Mouse (Mus musculus) stomach, embryonic 15.5 days (tissue): ENCODE data around the gene Abcc1. TPM values are rescaled to one million over a fixed set of nuclear protein-coding genes. Genes with fewer than 3 reads are reported as not detected.
A peak's percentile ranks its signal among the peaks of the same experiment; 100 is the strongest.

Experiments used
- ATAC-seq: fragments of 200-750 bp; cut with Nextera tagmentation; 2 replicates; pipeline ENCODE4 v1.8.0; 2017; ENCODE audit warnings: low read depth, moderate number of reproducible peaks, moderate TSS enrichment; ENCODE audit not compliant: insufficient read depth, low FRiP score
- H3K27ac ChIP-seq: fragments of 300-500 bp; sonication (generic); 2 replicates; pipeline ENCODE4 v1.5.1; 2015; ENCODE audit warnings: mild to moderate bottlenecking, inconsistent platforms
- H3K27me3 ChIP-seq: fragments of 300-500 bp; sonication (generic); replicated peaks from 2 replicates; pipeline ENCODE4 v1.6.1; 2015; ENCODE audit warnings: inconsistent platforms
- H3K36me3 ChIP-seq: fragments of 300-500 bp; sonication (generic); 2 replicates; pipeline ENCODE4 v1.6.1; 2015; ENCODE audit warnings: inconsistent platforms
- H3K4me1 ChIP-seq: fragments of 300-500 bp; sonication (generic); 2 replicates; pipeline ENCODE4 v1.6.1; 2015; ENCODE audit warnings: inconsistent platforms
- H3K4me2 ChIP-seq: fragments of 300-500 bp; sonication (generic); 2 replicates; pipeline ENCODE4 v1.6.1; 2015; ENCODE audit warnings: mild to moderate bottlenecking, inconsistent platforms
- H3K4me3 ChIP-seq: fragments of 300-500 bp; sonication (generic); replicated peaks from 2 replicates; pipeline ENCODE4 v1.5.1; 2015; ENCODE audit warnings: inconsistent platforms
- H3K9ac ChIP-seq: fragments of 300-500 bp; sonication (generic); 2 replicates; pipeline ENCODE4 v1.6.1; 2015; ENCODE audit warnings: inconsistent platforms
- H3K9me3 ChIP-seq: fragments of 300-500 bp; sonication (generic); 2 replicates; pipeline ENCODE4 v1.6.1; 2016; ENCODE audit warnings: inconsistent platforms
- WGBS: fragments of 180-500 bp; shearing (Covaris S2); methylation state at CpG from one replicate; pipeline ENCODE4 v1.1.7; 2015; 5-methylcytosine and 5-hydroxymethylcytosine counted together
- polyA plus RNA-seq: library from polyadenylated mRNA; unstranded; fragments of >200 nt; fragmentation: Nextera tagmentation; extraction: Ambion mirVana; gene quantifications from 2 replicates; pipeline ENCODE4 v1.2.1, GENCODE M21; 2015

Abcc1 gene
- polyA plus RNA-seq, 1 experiment from 2014 or later = 11.2 TPM

DNA sequence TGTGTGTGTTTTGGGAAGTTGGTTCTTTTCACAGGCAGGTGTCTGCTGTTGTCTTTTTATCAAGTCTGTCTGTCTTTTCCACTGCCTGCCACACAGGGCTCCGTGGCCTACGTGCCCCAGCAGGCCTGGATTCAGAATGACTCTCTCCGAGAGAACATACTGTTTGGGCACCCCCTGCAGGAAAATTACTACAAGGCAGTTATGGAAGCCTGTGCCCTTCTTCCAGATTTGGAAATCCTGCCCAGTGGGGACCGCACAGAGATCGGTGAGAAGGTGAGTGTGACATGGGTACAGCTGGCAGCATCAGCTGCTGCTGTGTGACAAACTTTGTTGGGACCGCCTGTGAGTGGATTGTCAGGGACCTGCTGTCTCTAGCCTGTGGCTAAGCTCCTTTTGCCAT is 83.8 kb downstream of the Abcc1 start:
- Histone ChIP-seq H3K4me2 (no peak overlapping the region), H3K9me3 (no peaks in the 10 kb centered on the region), H3K4me3 (no peak overlapping the region), H3K27ac (no peak overlapping the region), H3K4me1 (no peaks in the 10 kb centered on the region), H3K36me3 (no peaks in the 10 kb centered on the region), H3K27me3 (no peaks in the 10 kb centered on the region), H3K9ac (no peak overlapping the region)
- WGBS = 86% methylated on average over 6 of the region's 6 CpGs
- no peak for ATAC-seq

- Histone ChIP-seq H3K36me3 (no peaks in the 10 kb centered on the region), H3K27ac (no peak overlapping the region), H3K9me3 (no peaks in the 10 kb centered on the region), H3K4me1 (no peaks in the 10 kb centered on the region), H3K4me2 (no peak overlapping the region), H3K27me3 (no peaks in the 10 kb centered on the region), H3K9ac (no peak overlapping the region), H3K4me3 (no peak overlapping the region)
- ATAC-seq = no peak
- 94% methylated on average over 4 of the region's 4 CpGs for WGBS
Observed at GRCm38 (mm10) chr16:14447366-14447765, 86.0 kb downstream of the Abcc1 start.

- Histone ChIP-seq H3K9ac (no peak overlapping the region), H3K36me3 (no peaks in the 10 kb centered on the region), H3K4me2 (no peak overlapping the region), H3K4me3 (no peak overlapping the region), H3K9me3 (no peaks in the 10 kb centered on the region), H3K27me3 (no peaks in the 10 kb centered on the region), H3K4me1 (no peaks in the 10 kb centered on the region), H3K27ac (no peak overlapping the region)
- ATAC-seq = no peak
- 94% methylated on average over 8 of the region's 8 CpGs for WGBS
Observed at GRCm38 (mm10) chr16:14448307-14448706, 86.9 kb downstream of the Abcc1 start.

- ATAC-seq = no peak; the same call in 1 of the 2 replicates
- Histone ChIP-seq H3K9ac (no peak overlapping the region), H3K27ac (no peak overlapping the region), H3K4me2 (no peak overlapping the region), H3K4me1 (no peaks in the 10 kb centered on the region), H3K36me3 (no peaks in the 10 kb centered on the region), H3K9me3 (no peaks in the 10 kb centered on the region), H3K27me3 (no peaks in the 10 kb centered on the region), H3K4me3 (no peak overlapping the region)
- WGBS = 72% methylated on average over 4 of the region's 4 CpGs
Observed at GRCm38 (mm10) chr16:14449861-14450260, 88.5 kb downstream of the Abcc1 start.

- Histone ChIP-seq H3K4me3 (no peak overlapping the region), H3K9me3 (no peaks in the 10 kb centered on the region), H3K4me1 (no peaks in the 10 kb centered on the region), H3K27ac (no peak overlapping the region), H3K36me3 (no peaks in the 10 kb centered on the region), H3K27me3 (no peaks in the 10 kb centered on the region), H3K4me2 (no peak overlapping the region), H3K9ac (no peak overlapping the region)
- 46% methylated on average over 5 of the region's 5 CpGs for WGBS
- ATAC-seq = peak; percentile 58; the same call in 1 of the 2 replicates
Observed at GRCm38 (mm10) chr16:14451374-14452046, 90.2 kb downstream of the Abcc1 start.

- H3K27ac ChIP-seq = no peak overlapping the region
- no peak overlapping the region for H3K4me2 ChIP-seq
- H3K27me3 ChIP-seq = no peaks in the 10 kb centered on the region
- peaks cover 14% of the 10 kb centered on the region; the same call in 1 of the 2 replicates for H3K36me3 ChIP-seq
- no peak for ATAC-seq
- H3K4me1 ChIP-seq = no peaks in the 10 kb centered on the region
- WGBS = 94% methylated on average over 2 of the region's 2 CpGs
- H3K9me3 ChIP-seq = no peaks in the 10 kb centered on the region
- H3K9ac ChIP-seq = no peak overlapping the region
- H3K4me3 ChIP-seq = no peak overlapping the region
Observed at GRCm38 (mm10) chr16:14462535-14462934, 101.2 kb downstream of the Abcc1 start.

DNA sequence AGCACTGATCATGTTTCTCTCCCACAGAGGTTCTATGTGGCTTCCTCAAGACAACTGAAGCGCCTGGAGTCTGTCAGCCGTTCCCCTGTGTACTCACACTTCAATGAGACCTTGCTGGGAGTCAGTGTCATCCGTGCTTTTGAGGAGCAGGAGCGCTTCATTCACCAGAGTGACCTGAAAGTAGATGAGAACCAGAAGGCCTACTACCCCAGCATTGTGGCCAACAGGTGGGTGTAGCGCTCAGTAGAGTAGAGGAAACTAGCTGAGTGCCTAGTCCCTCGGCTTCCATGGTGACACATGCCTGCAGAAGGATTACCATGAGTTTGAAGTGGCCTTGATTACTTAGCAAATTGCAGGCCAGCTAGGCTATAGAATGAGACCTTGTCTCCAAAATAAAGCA is 103.7 kb downstream of the Abcc1 start:
- H3K27me3 ChIP-seq = no peaks in the 10 kb centered on the region
- no peak overlapping the region for H3K4me3 ChIP-seq
- 90% methylated on average over 6 of the region's 6 CpGs for WGBS
- ATAC-seq = no peak
- no peak overlapping the region for H3K27ac ChIP-seq
- H3K36me3 ChIP-seq = 0 out of 2 replicates have a peak, but pooled peaks cover 10% of the 10 kb centered on the region
- no peak overlapping the region for H3K9ac ChIP-seq
- no peaks in the 10 kb centered on the region for H3K4me1 ChIP-seq
- H3K9me3 ChIP-seq = no peaks in the 10 kb centered on the region
- no peak overlapping the region for H3K4me2 ChIP-seq

DNA sequence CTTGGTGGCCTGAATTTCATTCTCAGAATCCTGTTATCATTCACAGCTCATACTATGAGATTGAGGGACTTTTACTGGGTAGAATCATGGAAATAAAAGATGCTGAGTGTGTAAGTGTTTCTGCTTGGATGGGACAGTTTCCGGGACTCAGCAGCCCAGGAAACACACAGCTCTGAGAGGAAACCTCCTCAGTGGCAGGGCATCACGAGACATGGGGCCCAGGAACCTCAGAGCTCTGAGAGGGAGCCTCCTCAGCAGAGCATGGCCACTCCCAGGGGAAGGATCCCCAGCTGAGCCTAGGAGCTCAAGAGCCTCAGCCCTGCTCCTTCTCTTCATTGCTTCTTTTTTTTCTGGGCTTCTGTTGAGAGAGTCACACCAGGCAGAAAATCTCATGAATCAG is 107.0 kb downstream of the Abcc1 start:
- Histone ChIP-seq H3K4me2 (no peak overlapping the region), H3K27ac (no peak overlapping the region), H3K9me3 (no peaks in the 10 kb centered on the region), H3K36me3 (peaks cover 10% of the 10 kb centered on the region; the same call in 1 of the 2 replicates), H3K4me3 (no peak overlapping the region), H3K9ac (no peak overlapping the region), H3K27me3 (no peaks in the 10 kb centered on the region), H3K4me1 (no peaks in the 10 kb centered on the region)
- WGBS = 86% methylated on average over 2 of the region's 2 CpGs
- no peak for ATAC-seq

- Histone ChIP-seq H3K4me3 (no peak overlapping the region), H3K9me3 (no peaks in the 10 kb centered on the region), H3K9ac (no peak overlapping the region), H3K27ac (no peak overlapping the region), H3K27me3 (no peaks in the 10 kb centered on the region), H3K4me2 (no peak overlapping the region), H3K4me1 (no peaks in the 10 kb centered on the region), H3K36me3 (peaks cover 12% of the 10 kb centered on the region; the same call in 1 of the 2 replicates)
- WGBS = 90% methylated on average over 5 of the region's 5 CpGs
- no peak for ATAC-seq
Observed at GRCm38 (mm10) chr16:14468841-14469240, 107.5 kb downstream of the Abcc1 start.

DNA sequence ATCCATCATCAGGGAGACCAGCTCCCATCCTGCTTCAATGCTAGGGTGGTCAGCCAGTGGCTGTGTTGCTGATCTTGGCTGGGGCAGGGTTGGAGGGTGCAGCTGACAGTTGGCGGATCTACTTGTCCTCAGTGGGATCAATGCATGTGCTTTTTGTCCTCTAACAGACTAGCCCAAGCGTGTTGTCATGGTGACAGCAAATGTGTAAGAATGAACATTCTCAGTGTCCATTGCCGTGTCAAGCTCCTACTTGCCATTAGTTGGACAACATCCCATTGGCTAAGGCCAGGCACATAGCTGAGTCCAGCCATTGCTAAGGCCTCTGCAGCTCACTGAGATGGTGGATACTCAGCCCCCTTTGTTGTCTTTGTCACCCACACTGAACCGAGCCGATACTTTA is 110.8 kb downstream of the Abcc1 start:
- ATAC-seq = no peak
- Histone ChIP-seq H3K27me3 (no peaks in the 10 kb centered on the region), H3K9ac (no peak overlapping the region), H3K4me2 (no peak overlapping the region), H3K4me3 (no peak overlapping the region), H3K4me1 (no peaks in the 10 kb centered on the region), H3K36me3 (peaks cover 11% of the 10 kb centered on the region; the same call in 1 of the 2 replicates), H3K9me3 (no peaks in the 10 kb centered on the region), H3K27ac (no peak overlapping the region)
- 86% methylated on average over 5 of the region's 5 CpGs for WGBS

DNA sequence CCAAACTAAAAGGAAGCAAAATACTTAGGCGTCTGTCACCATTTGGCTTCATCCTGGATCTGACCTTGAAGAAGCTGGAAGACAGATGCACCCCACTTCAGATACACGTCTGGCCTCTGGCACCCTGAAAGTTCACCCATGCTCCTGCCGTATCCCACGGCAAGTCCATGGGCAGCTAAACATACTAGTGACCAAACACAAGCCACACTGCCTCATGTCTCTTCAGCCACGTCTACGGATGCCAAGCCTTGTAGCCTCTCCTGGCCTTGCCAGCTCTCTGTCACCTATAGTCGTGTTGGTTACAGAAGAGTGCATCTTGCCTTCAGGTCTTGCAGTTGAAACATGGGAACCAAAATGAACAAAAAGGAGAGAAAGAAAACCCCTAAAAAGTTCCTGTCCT is 112.3 kb downstream of the Abcc1 start:
- H3K9me3 ChIP-seq = no peaks in the 10 kb centered on the region
- no peak overlapping the region for H3K4me2 ChIP-seq
- no peak overlapping the region for H3K9ac ChIP-seq
- no peaks in the 10 kb centered on the region for H3K4me1 ChIP-seq
- H3K27me3 ChIP-seq = no peaks in the 10 kb centered on the region
- no peak overlapping the region for H3K4me3 ChIP-seq
- H3K27ac ChIP-seq = no peak overlapping the region
- peaks cover 11% of the 10 kb centered on the region; the same call in 1 of the 2 replicates for H3K36me3 ChIP-seq
- no peak for ATAC-seq
- 91% methylated on average over 7 of the region's 7 CpGs for WGBS

- ATAC-seq = no peak
- Histone ChIP-seq H3K4me3 (no peak overlapping the region), H3K9ac (no peak overlapping the region), H3K27me3 (no peaks in the 10 kb centered on the region), H3K4me1 (no peaks in the 10 kb centered on the region), H3K27ac (no peak overlapping the region), H3K9me3 (no peaks in the 10 kb centered on the region), H3K36me3 (peaks cover 11% of the 10 kb centered on the region; the same call in 1 of the 2 replicates), H3K4me2 (no peak overlapping the region)
- 93% methylated on average over 2 of the region's 2 CpGs for WGBS
Observed at GRCm38 (mm10) chr16:14475001-14475400, 113.6 kb downstream of the Abcc1 start.

DNA sequence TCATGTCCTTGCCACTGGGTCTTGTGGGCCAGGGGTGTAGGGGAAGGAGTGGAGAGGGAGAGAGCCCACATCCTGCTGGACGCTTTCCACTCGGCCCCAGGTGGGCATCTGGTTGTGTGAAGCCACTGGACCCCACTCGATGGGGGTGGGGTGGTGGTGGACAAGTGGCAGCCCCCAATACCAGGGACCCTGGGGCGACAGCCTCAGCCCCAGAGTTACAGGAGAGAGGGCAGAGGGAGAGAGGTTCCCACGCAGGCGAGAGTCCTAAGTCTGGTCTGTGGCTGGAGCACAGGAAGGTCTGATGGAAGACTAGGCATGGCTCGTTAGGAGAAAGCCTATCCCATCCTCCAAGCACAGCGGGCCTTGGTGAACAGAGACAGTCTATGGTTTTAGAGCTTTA is 114.7 kb downstream of the Abcc1 start:
- no peak overlapping the region for H3K9ac ChIP-seq
- ATAC-seq = no peak
- 81% methylated on average over 8 of the region's 8 CpGs for WGBS
- H3K4me2 ChIP-seq = no peak overlapping the region
- H3K36me3 ChIP-seq = peaks cover 4% of the 10 kb centered on the region; the same call in 1 of the 2 replicates
- no peak overlapping the region for H3K27ac ChIP-seq
- no peak overlapping the region for H3K4me3 ChIP-seq
- H3K27me3 ChIP-seq = no peaks in the 10 kb centered on the region
- H3K4me1 ChIP-seq = no peaks in the 10 kb centered on the region
- H3K9me3 ChIP-seq = no peaks in the 10 kb centered on the region
